Mouse (Mus musculus) monocyte, adult 2 months (primary cell): Measurements from ENCODE around the gene Klf9.
A peak's percentile ranks its signal among the peaks of the same experiment; 100 is the strongest.

Experiments used
- DNase-seq, 2 experiments: peaks; one replicate each; pipeline ENCODE4 v3.0.0; 2022; ENCODE audit warnings: low spot score in 2 of 2, low read depth in 1 of 2

Klf9 gene

DNA sequence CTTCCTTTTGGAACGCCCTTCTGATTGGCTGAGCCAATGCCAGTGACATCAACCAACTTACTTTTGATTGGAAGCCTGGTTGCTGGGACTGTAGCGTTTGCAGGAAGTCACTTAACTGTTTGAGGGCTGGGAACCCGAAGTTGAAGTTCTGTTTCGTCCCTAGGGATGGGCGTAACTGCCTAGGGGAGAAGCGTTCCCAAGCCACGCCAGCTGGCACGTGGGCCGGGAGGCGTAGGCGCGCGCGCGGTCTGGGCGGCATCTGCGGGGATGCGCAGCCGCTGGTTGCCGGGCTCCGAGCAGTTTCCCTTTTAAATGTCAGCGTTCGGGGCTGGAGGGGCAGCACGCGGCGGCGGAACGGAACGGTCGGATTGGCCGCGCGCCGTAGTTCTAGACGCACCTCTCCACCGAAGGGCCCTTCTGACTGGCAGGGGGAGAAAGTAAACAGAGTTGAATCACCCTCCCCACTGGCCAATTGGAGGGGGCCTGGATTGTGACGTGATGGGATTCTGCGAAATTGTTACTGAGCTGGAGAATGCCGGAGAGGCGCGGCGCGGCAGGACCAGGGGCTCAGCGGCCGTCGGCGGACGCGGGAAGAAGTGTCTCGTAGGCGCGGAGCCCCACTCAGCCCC lies at the start of gene Klf9:
TSS of gene Klf9 (plus strand) at position 538 of the 629 bp plus-strand sequence.
- DNase-seq, result peak; percentile 91 to 94

DNA sequence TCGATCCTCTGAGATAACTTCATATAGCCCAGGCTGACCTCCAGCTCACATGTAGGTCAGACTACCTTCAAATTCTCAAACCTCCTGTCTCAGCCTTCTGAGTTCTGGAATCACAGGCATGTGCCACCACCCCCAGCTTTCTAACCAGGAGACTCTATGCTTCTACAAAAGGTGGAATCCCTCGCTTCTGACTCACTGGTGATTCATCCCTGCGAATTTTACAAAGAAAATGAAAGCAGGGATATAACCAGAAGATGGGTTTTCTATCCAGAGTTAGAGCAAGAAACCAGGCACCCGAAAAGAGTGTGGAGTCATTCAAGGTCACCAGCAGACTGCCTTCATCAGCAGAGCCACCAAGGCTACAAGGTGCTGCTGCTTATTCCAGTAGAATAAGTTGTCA lies 49.4 kb upstream of the Klf9 start:
- DNase-seq, result no peak

DNA sequence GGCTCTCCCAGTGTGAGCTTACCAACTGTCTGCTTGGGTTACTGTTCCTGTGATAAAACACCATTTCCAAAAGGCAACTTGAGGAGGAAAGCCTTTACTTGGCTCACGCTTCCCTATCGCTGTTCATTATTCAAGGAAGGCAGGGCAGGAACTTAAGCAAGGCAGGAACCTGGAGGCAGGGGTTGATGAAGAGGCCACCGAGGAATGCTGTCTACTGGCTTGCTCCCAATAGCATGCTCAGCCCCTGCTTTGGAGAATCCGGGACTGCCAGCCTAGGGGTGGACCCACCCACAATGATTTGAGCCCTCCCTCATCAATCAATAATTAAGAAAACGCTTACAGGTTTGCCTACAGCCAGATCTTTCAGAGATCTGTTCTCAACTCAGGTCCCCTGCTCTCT lies 47.5 kb upstream of the Klf9 start:
- DNase-seq, result no peak

DNA sequence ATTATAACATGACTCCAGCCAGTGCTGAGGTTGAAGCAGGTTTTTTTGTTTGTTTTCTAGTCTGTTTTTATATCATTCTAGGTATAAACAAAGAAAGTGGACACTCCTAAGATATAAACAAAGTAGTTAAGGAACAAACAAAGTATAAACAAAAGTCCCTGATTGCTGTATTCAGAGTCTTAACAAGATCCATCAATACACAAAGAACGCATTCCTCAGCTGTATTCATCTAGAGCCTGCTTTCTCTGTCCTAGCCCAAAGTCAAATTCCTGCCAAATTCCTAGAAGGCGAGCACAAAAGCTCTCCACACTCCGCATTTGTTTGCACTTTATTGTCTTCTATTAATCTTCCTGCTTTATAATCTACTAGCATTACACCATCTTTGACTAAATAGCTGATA lies 46.1 kb upstream of the Klf9 start:
- no peak for DNase-seq

DNA sequence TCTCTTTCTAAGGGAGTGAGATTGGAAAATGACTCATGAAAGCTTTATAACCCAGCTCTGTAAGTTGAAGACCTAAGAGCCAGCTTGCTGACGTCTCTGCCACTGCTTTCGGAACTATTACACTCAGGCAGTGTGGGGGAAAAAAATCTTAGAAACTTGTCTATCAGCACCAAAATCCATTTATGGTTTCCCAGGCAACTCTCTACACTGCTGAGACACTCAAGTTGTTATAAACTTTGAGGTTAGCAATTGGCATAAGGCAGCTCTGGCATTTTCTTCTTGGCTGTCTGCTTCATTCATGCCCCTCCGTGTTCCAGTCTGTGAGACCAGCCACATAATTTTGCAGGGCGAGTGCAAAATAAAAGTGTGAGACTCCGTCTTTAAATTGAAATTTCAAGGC lies 34.2 kb upstream of the Klf9 start:
- no peak for DNase-seq

DNA sequence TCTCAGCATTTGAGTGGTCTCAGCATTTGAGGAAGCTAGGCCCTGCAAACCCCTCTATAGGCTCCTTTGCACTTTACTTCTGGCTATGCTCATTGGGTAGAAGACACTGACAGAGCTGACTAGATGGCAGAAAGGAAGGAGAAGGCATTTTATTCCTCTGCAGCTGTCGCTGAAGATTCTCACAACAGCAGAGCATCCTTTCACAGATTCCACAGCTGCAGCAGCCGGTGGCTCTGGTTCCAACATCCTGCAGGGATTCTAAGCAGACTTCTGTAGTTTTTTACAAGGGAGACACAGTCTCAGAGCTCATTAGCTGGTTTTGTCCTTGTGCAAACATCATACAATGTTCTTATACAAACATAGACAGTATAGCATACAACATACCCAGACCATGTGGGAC lies 33.7 kb upstream of the Klf9 start:
- DNase-seq, result no peak

DNA sequence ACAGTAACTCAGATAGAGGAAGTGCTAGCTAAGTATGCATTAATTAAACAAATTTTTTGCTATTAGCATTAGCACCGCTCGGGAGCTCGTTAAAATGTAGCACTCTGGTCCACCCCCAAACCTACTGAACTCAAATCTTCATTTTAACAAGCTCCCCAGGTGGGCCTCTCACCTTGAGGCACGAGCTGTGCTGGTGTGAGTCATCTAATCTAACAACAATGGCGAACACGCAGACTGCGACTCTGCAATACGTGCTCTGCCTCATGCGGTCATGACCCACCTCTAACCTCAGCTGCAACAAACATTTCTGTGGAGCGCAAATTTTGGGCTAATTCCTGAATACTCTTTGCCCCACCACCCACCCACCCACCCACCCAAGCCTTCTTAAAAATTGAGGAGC lies 19.2 kb upstream of the Klf9 start:
- no peak for DNase-seq

DNA sequence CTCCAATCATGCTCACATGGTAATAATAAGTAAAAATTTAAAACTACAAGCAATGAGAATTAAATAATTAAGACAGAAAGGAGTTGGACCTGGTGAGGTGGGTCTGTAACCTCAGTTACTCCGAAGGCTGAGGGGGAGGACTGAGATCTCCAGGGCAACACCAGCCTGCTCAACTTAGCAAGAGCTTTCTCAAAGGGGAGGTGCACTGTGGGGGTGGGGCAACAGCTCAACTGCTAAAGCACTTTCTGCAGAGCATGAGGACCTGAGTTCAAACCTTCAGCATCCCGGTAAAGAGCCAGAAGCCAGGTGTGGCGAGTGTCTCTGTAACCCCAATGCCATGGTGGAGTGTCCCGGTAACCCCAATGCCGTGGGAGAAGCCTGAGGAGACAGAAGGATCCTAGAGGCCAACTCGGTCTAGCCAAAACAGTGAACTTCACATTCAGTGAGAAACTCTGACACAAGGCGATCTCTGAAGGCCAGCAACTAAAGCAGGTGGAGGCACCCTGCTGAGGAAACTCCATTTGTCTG lies 16.9 kb upstream of the Klf9 start:
- no peak for DNase-seq

DNA sequence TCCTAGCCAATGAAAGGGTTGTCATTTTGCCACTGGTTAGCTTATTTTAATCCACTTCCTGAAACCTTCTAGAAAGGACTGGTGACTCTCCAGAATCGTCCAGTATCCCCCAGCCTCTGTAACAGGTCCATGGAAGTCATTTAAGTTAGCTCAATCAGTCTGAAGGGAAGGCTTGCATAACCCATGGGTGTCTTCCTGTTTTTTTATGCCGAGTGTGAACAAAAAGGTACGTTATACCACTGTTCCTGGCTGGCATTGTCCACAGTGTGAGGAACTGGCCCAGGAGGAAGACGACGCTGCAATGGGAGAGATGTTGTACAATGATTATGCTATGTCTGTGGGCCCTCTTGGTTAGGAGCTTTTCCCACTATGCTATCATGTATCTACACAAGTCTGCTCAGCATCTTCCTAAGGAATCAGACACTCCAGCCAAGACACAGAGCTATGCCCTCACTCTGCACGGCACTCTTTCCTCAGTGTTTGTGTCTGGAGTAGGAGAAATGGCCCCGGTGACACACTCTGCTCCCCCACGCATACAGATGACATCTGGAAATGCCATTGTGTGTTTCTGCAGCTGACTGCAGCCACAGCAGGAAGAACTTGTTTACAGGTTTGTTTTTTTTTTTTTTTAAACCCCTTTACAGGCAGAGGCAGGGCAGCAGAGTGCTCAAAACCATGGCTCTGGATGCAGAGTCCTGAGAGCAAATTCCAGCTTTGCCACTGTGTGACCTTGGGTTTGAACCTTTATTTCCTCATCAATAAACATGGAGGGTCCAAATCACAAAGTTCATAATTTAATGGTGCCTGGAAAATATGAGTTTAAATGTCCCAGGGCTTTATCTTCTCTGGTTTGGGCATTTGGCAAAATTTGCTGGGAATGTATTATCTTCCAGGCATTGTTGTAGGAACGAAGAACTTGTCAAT lies 15.5 kb upstream of the Klf9 start:
- DNase-seq, result no peak

DNA sequence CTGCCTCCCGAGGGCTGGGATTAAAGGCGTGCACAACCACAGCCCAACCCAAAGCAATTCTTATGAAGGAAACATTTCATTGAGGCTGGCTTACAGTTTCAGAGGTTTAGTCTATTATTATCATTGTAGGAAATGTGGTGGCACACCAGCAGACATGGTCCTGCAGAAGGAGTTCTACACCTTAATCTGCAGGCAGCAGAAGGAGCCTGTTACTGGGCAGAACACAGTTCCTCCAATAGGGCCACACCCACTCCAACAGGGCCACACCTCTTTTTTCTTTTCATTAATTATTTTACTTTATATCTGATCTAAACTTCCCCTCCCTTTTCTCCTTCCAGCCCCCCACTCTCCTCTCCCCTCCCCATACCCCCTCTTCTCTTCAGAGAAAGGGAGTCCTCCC lies 11.1 kb upstream of the Klf9 start:
- DNase-seq, result no peak

DNA sequence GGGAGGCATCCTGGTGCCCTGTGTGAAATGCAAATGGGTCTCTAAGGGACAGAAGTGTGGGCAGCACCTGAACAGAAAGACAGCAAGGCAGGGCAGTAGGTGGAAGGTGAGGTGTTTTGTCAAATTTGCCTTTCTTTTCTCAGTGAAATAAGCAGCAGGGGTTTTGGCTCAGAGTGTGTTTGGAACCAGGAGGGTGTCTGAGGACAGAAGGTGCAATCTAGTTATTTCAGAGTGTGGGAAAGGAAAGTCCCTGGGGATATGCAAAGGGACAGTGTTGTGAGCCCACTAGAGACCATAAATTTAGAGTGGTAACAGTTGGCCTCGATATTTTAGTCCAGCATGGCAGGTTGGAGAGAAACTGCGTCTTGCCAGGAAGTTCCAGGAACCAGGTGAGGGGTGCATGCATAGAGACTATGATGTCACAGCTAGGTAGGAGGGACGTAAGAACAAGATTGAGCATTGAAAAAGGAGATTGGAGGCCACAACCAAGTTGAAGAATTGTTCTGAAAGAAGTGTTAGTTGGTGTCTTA lies 8.9 kb upstream of the Klf9 start:
- no peak for DNase-seq

DNA sequence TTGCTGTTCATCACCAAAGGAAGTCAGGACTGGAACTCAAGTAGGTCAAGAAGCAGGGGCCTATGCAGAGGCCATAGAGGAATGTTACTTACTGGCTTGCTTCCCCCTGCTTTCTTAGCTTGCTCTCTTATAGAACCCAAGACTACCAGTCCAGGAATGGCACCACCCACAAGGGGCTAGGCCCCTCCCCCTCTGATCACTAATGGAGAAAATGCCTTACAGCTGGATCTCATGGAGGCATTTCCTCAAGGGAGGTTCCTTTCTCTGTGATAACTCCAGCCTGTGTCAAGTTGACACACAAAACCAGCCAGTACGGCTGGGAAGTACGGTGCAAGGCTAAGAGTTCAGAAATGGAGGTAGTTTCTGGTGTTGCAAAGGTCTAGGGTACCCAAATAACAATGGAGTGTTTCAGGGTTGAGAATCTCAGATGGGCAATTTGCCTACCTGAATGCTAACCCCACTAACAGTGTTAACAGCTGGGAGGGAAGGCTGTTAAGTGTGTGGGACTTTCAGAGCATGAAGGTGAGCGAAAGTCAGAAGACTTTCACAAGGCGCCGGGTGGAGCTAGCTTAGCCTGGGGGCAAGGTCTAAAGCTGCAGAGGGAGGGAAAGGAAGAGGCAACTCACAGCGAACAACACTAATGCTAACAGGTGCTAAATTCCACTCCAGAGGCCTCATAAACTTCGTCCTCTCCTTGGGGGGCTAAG lies 8.2 kb upstream of the Klf9 start:
- DNase-seq, result no peak

DNA sequence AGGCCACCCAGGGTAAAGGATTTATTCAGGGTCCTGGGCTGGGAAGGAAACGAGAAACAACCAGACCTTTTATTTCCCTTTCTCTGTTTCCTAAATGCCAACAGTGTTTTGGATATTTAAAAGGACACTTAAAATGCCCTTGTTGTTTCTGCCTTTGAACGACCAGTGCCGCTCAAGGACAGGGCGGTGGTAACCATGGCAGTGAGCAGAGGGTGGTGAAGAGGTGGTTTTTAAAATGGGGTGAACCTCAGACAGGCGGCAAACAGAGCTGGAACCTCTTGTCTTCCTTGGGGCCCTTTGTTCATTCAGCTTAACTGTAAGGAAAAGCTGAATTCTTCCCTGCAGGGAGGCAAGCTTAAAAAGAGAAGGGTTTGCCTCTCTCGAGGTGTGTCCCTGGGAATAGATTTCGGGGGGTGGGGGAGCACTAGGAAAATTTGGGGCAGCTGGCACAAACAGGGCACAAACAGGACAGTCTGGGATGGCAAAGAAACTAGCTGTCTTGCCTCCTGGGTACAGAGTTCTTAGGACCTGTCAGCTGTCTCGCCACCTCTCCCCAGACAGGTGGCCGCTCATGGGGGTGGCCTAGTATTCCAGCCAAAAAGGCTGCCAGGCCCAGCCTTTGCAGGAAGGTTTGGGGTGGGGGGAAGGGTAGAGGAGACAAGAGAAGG lies 7.5 kb upstream of the Klf9 start:
- no peak for DNase-seq

DNA sequence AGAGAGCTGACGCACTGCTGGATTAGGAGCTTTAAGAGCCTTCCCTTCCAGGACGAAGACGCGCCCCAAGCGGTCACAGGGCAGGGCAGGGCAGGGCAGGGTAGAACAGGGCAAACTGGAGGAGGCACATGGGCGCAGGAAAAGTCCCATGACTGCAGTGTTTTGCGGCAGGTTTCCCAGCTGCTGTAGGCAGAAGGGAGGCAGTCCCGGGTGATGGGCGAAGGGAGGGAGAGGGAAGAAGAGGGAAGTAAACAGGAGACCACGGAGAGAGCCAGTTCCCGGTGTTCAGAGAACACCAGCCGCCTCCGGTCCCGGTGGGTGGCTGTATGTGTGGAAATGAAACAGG lies 7.0 kb upstream of the Klf9 start:
- peak; percentile 71 to 73 for DNase-seq

DNA sequence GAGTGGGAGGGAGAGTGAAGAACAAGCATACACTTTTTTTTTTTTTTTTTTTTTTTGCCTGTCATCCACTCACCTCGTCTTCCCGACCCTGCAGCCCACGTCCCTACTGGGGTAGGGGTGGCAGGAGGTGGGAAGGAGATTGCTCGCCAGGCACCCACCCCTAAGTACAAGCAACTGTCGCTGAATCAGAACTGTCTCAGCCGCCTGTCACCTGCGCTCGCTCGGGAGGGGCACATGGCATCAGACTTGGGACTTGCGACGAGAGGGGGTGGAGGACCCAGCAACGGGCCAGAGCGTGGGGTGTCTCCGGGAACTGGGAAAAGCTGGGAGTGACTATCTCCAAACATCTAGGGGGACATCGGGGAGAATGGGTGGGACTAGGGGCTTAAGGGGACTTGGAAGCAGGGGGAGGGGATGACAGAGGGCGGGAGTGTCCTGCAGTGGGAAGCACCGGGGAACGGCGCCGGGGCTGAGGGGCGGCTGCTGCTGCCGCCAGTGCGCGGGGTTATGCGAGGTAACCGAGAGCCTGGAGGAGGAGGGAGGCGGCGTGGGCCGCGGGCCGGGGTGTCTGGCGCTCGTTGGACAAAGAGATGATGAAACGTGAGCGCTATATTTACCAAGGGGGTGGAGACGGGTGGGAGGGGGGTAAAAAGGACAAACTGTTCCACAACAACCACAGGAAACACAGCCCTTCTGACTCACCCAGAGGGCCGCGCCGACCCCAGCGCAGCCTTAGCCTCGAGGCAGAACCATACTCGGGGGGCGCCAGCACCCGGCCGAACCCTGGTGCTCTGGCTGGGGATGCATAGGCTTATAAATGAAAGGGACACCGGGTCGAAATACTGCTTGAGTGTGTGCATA lies 6.4 kb upstream of the Klf9 start:
- DNase-seq, result peak; percentile 74 to 82

DNA sequence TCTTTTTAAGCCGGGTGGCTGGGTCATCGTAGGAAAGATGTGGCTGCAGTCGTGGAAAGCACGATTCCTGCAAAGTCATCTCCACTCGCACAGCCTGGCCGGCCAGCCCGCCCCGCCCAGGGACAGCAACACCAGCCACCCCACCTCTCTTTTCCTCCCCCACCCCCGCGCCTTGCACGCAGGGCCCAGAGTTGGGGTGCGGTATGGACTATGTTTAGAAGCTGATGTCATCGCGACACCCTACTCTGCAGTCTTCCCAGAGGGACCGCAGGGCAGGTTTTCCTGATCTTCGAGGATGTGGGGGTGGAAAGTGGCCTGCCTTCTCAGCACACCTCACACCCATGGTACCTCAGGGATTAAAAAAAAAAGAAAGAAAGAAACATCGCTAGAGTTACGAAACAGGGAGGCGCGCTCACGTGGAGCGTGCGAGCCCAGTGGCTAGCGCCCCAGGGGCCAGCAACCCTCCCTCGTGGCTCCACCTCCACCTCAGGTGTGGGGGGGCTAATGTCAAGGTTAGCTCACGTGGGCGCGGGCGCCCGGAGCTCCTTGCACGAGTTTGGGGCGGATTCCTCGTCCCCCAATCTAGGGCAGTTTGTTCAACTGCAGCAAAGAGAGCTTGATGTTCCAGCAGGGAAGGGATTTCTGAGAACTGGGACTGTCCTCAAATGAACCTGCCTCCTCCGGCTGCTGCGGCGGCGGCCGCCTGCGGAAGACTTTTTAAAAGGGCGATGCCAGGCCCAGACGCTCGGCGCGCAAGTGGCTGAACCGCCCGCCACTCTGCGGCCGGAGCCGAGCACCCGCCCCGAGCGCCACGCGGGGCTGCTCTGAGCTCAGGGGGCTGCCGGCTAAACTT lies 5.5 kb upstream of the Klf9 start:
- DNase-seq, result peak; percentile 78

DNA sequence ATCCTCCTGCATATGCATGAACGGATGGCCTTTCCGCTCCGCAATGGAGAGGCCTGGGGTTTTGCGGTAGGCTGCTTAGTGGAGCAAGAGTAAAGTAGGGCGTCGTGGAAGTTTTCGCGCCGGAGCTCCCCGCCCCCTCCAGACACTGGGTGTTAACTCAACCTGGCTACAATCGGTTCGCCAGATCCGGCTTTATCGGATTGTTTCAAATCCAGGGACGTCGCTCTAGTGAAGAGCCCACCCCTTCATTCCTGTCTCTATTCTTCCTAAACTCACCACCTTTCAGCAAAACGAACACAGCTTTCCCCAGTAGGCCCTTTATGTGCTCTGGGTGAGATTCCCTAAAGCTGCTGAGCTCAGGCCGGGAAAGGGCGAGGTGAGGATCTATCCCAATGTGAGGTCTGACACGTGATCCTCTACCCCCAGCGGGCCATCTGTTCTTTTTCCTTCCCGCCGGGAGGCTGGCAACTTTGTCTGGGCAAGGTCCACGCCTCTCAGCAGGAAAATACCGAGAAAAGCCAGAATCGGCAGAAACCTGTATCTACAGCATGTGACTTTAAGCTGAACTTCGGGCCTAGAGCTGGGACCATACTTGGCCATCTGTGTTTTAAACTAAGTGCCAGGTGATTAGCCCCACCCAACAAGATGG lies 4.7 kb upstream of the Klf9 start:
- DNase-seq, result no peak

DNA sequence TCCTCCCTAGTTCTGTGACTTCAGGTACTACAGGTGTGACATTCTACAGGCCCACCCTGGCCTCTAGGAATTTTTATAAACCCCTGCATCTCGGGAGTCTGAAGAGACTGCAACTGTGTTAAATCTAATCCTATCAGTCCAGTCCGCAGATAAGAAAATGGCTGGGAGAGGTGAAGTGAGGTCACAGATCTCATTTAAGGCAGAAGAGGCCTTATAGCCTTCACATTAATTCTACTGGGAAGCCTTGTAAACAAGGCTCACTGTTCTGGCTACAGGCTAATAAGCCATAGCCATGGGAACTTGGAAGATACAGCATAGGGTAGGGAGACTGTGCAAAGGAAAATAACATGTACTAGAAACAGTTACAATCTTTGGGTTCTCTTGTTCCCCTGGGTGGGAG lies 3.7 kb upstream of the Klf9 start:
- no peak for DNase-seq
